Mouse (Mus musculus) testis, adult 2 months (tissue): ENCODE results near the gene Trpm6.

ENCODE experiments used
- CTCF ChIP-seq: fragments of 200-500 bp; IDR thresholded peaks from 2 replicates; pipeline ENCODE4 v1.5.1; 2012; ENCODE audit warnings: low read depth, mild to moderate bottlenecking, inconsistent platforms, low read length, moderate library complexity; ENCODE audit not compliant: control insufficient read depth, insufficient read depth, insufficient replicate concordance
- POLR2A ChIP-seq: fragments of 200-500 bp; IDR thresholded peaks from 2 replicates; pipeline ENCODE4 v1.6.1; 2012; ENCODE audit warnings: low read depth, mild to moderate bottlenecking, inconsistent platforms, low read length, moderate library complexity; ENCODE audit not compliant: control insufficient read depth

GRCm38 (mm10) chr19:18711589-18711988 lies 38.2 kb upstream of the Trpm6 start:
- no peak for TF ChIP-seq CTCF
- TF ChIP-seq POLR2A, result no peak
